Mouse (Mus musculus) C2C12 (cell line): ENCODE results near the gene Mpst. TPM values are rescaled to one million over a fixed set of nuclear protein-coding genes. Genes with fewer than 3 reads are reported as not detected.

ENCODE experiments used
- H3K27me3 ChIP-seq: one replicate; pipeline ENCODE4 v1.6.1; 2011; ENCODE audit not compliant: control insufficient read depth, insufficient read depth, insufficient read length
- H3K36me3 ChIP-seq: one replicate; pipeline ENCODE4 v1.6.1; 2011; ENCODE audit not compliant: control insufficient read depth, insufficient read depth
- H3K4me3 ChIP-seq: one replicate; pipeline ENCODE4 v1.5.1; 2011; ENCODE audit warnings: mild to moderate bottlenecking, control low read depth; ENCODE audit not compliant: poor library complexity, insufficient read depth, severe bottlenecking
- H3K79me2 ChIP-seq: one replicate; pipeline ENCODE4 v1.6.1; 2011; ENCODE audit not compliant: control insufficient read depth, insufficient read depth
- H3K79me3 ChIP-seq: one replicate; pipeline ENCODE4 v1.6.1; 2011; ENCODE audit warnings: low read depth, control low read depth
- H3ac ChIP-seq: one replicate; pipeline ENCODE3; 2011; ENCODE audit warnings: low read depth; ENCODE audit not compliant: control insufficient read depth, insufficient read length
- CEBPB ChIP-seq: IDR thresholded peaks from one replicate; pipeline ENCODE4 v1.6.1; 2011; ENCODE audit warnings: low read depth, mild to moderate bottlenecking, control low read depth, moderate library complexity
- CTCF ChIP-seq: IDR thresholded peaks from one replicate; pipeline ENCODE4 v1.5.1; 2011; ENCODE audit not compliant: control insufficient read depth, insufficient read depth, insufficient read length
- FOSL1 ChIP-seq: IDR thresholded peaks from one replicate; pipeline ENCODE4 v1.8.0; 2011; ENCODE audit warnings: mild to moderate bottlenecking, low read length; ENCODE audit not compliant: poor library complexity, insufficient read depth, severe bottlenecking
- MAX ChIP-seq: IDR thresholded peaks from one replicate; pipeline ENCODE4 v1.6.1; 2011; ENCODE audit warnings: mild to moderate bottlenecking, control low read depth
- MYOD1 ChIP-seq: IDR thresholded peaks from one replicate; pipeline ENCODE4 v1.6.1; 2011; ENCODE audit warnings: low read depth; ENCODE audit not compliant: control insufficient read depth, insufficient read length
- MYOG ChIP-seq: IDR thresholded peaks from one replicate; pipeline ENCODE4 v1.6.1; 2011; ENCODE audit not compliant: control insufficient read depth, insufficient read length; ENCODE audit errors: extremely low read depth
- USF1 ChIP-seq: IDR thresholded peaks from one replicate; pipeline ENCODE4 v1.6.1; 2011; ENCODE audit warnings: low read depth, mild to moderate bottlenecking, control low read depth, moderate library complexity
- polyA plus RNA-seq: library from polyadenylated mRNA; unstranded; fragments of >200 nt; fragmentation: generic; extraction: Trizol; gene quantifications from one replicate; pipeline ENCODE4 v1.2.1, GENCODE M21; 2012; ENCODE audit warnings: missing spikeins

Mpst gene
- polyA plus RNA-seq, 1 experiment = 44.7 TPM

GRCm38 (mm10) chr15:78429139-78429459, 22.9 kb downstream of the Mpst start:
- Histone ChIP-seq H3K79me2 (peaks cover 26% of the 10 kb centered on the region), H3K27me3 (peaks cover 18% of the 10 kb centered on the region), H3K36me3 (peaks cover 37% of the 10 kb centered on the region), H3ac (peak overlapping the region; percentile 81), H3K4me3 (peak overlapping the region; percentile 85), H3K79me3 (peaks cover 11% of the 10 kb centered on the region)
- TF ChIP-seq MYOD1 (no peak), FOSL1 (no peak), MYOG (no peak), CEBPB (no peak), CTCF (no peak), USF1 (no peak), MAX (no peak)

GRCm38 (mm10) chr15:78429871-78430622, 23.8 kb downstream of the Mpst start:
- peaks cover 9% of the 10 kb centered on the region for H3K27me3 ChIP-seq
- TF ChIP-seq MYOG (no peak), MAX (no peak), CEBPB (no peak), MYOD1 (no peak), CTCF (no peak), USF1 (no peak)
- peaks cover 11% of the 10 kb centered on the region for H3K79me3 ChIP-seq
- peak overlapping the region; percentile 8 for H3ac ChIP-seq
- H3K36me3 ChIP-seq = peaks cover 47% of the 10 kb centered on the region
- peak overlapping the region; percentile 85 for H3K4me3 ChIP-seq
- H3K79me2 ChIP-seq = peaks cover 26% of the 10 kb centered on the region

- peaks cover 11% of the 10 kb centered on the region for H3K79me3 ChIP-seq
Measured at GRCm38 (mm10) chr15:78430874-78431273, 24.7 kb downstream of the Mpst start.

GRCm38 (mm10) chr15:78431541-78432121, 25.4 kb downstream of the Mpst start:
- H3K27me3 ChIP-seq = peaks cover 5% of the 10 kb centered on the region
- peaks cover 26% of the 10 kb centered on the region for H3K79me2 ChIP-seq
- H3K36me3 ChIP-seq = peaks cover 61% of the 10 kb centered on the region
- peaks cover 11% of the 10 kb centered on the region for H3K79me3 ChIP-seq
- no peak for TF ChIP-seq FOSL1
- TF ChIP-seq MYOD1 = no peak
- no peak for TF ChIP-seq CEBPB
- no peak for TF ChIP-seq MAX
- no peak for TF ChIP-seq CTCF
- TF ChIP-seq USF1 = no peak
- TF ChIP-seq MYOG = no peak
- H3ac ChIP-seq = no peak overlapping the region
- H3K4me3 ChIP-seq = no peak overlapping the region

More at GRCm38 (mm10) chr15:78430874-78431273, 24.7 kb downstream of the Mpst start:
- H3K36me3 ChIP-seq = peaks cover 54% of the 10 kb centered on the region
- H3K4me3 ChIP-seq = no peak overlapping the region
- TF ChIP-seq CTCF (no peak), MYOD1 (no peak), MAX (no peak), MYOG (no peak), FOSL1 (no peak), USF1 (no peak), CEBPB (no peak)
- H3K79me2 ChIP-seq = peaks cover 26% of the 10 kb centered on the region
- no peak overlapping the region for H3ac ChIP-seq
- peaks cover 8% of the 10 kb centered on the region for H3K27me3 ChIP-seq

- Histone ChIP-seq H3ac (no peak overlapping the region), H3K79me3 (peaks cover 3% of the 10 kb centered on the region), H3K4me3 (no peak overlapping the region), H3K27me3 (no peaks in the 10 kb centered on the region), H3K79me2 (peaks cover 12% of the 10 kb centered on the region), H3K36me3 (peaks cover 61% of the 10 kb centered on the region)
- TF ChIP-seq CTCF (peak; percentile 20), USF1 (no peak)
Measured at GRCm38 (mm10) chr15:78434896-78435520, 28.8 kb downstream of the Mpst start.

GRCm38 (mm10) chr15:78435681-78436080, 29.5 kb downstream of the Mpst start:
- H3K27me3 ChIP-seq = no peaks in the 10 kb centered on the region
- no peaks in the 10 kb centered on the region for H3K79me3 ChIP-seq
- no peak overlapping the region for H3K4me3 ChIP-seq
- no peak overlapping the region for H3ac ChIP-seq
- H3K36me3 ChIP-seq = peaks cover 55% of the 10 kb centered on the region
- peaks cover 5% of the 10 kb centered on the region for H3K79me2 ChIP-seq
- TF ChIP-seq USF1 (peak; percentile 24), FOSL1 (no peak), MYOD1 (no peak), MYOG (no peak)
